ENCODE assay signal across 8 mouse cellular contexts in genomic region chr15:12205160-12205901, GRCm38 (mm10). TPM values are rescaled to one million over a fixed set of nuclear protein-coding genes. Genes with fewer than 3 reads are reported as not detected.
DNase-seq lines count a peak whose midpoint lies in the region; ATAC-seq and TF ChIP-seq lines count a peak whose summit lies in the region.

No protein-coding gene starts in this region.

- peak overlapping the region; percentile 72 for H3K4me2 ChIP-seq in kidney, postnatal 0 days (ENCODE audit: low read length)
- H3K4me2 ChIP-seq in midbrain, embryonic 15.5 days: peak overlapping the region; percentile 57

- H3K36me3 ChIP-seq in MEL (ENCODE audit: control insufficient read depth in 1 of 2, insufficient read depth in 2 of 2, low read length in 2 of 2): peaks cover 0 to 21% of the 10 kb centered on the region in 2 experiments; a peak in 3 of 4 replicates
- H3K36me3 ChIP-seq in kidney, postnatal 0 days (ENCODE audit: insufficient read depth, low read length): no peaks in the 10 kb centered on the region
- H3K36me3 ChIP-seq in midbrain, embryonic 15.5 days (replicated peaks): no peaks in the 10 kb centered on the region

- TF ChIP-seq RAD21 in MEL (IDR thresholded peaks at IDR 0.05; ENCODE audit: low read depth, low read length): no peak; the same call in 1 of the 2 replicates

- H3K4me1 ChIP-seq in MEL (ENCODE audit: control insufficient read depth in 1 of 2, insufficient read depth in 2 of 2, low read length in 2 of 2): peaks cover 10 to 20% of the 10 kb centered on the region in 2 experiments; a peak in 3 of 4 replicates
- H3K4me1 ChIP-seq in kidney, postnatal 0 days (replicated peaks; ENCODE audit: insufficient read depth, low read length): peaks cover 16% of the 10 kb centered on the region
- H3K4me1 ChIP-seq in midbrain, embryonic 15.5 days: peaks cover 31% of the 10 kb centered on the region

- peaks cover 49% of the 10 kb centered on the region for H3K79me2 ChIP-seq in MEL (ENCODE audit: control insufficient read depth, insufficient read depth, low read length, poor library complexity)

- H3K4me3 ChIP-seq in MEL (ENCODE audit: control insufficient read depth in 1 of 2, insufficient read depth in 1 of 2, low read depth in 2 of 2, low read length in 2 of 2): peak overlapping the region; percentile 90 to 100
- peak overlapping the region; percentile 96 for H3K4me3 ChIP-seq in kidney, postnatal 0 days (replicated peaks; ENCODE audit: low read depth, low read length)
- H3K4me3 ChIP-seq in midbrain, embryonic 15.5 days: peak overlapping the region; percentile 64

- ATAC-seq in erythroblast, adult 5-6 weeks (replicated peaks; ENCODE audit: low FRiP score, poor library complexity, severe bottlenecking): peak; percentile 29
- peak; percentile 72 for ATAC-seq in kidney, postnatal 0 days (replicated peaks; ENCODE audit: low FRiP score, low read depth)
- ATAC-seq in midbrain, embryonic 15.5 days (replicated peaks): peak; percentile 89

- no peak for TF ChIP-seq CTCF in MEL (IDR thresholded peaks at IDR 0.05 in 2 of 3, conservative IDR thresholded peaks at IDR 0.05 in 1 of 3; ENCODE audit: control insufficient read depth in 1 of 3, insufficient read depth in 1 of 3, low read depth in 2 of 3, low read length in 3 of 3, poor library complexity in 1 of 3, severe bottlenecking in 1 of 3)
- TF ChIP-seq CTCF in kidney, postnatal 0 days (IDR thresholded peaks at IDR 0.05; ENCODE audit: low read depth): no peak

- DNase-seq in kidney, adult 18-20 months: peak; percentile 34
- DNase-seq in kidney, postnatal 14 days: no peak
- DNase-seq in MEL (ENCODE audit: low read depth, low spot score): peak; percentile 65
- peak; percentile 44 for DNase-seq in kidney, postnatal 0 days (ENCODE audit: low spot score)
- no peak for DNase-seq in layer of hippocampus, postnatal 10 days (ENCODE audit: low spot score in 2 of 2)
- DNase-seq in thymus, postnatal 0 days (ENCODE audit: low spot score): no peak

- H3K9ac ChIP-seq in MEL (ENCODE audit: control insufficient read depth, low read depth, low read length, poor library complexity, severe bottlenecking): peak overlapping the region; percentile 91
- peak overlapping the region; percentile 97 for H3K9ac ChIP-seq in kidney, postnatal 0 days (ENCODE audit: low read depth, low read length)
- peak overlapping the region; percentile 82 for H3K9ac ChIP-seq in midbrain, embryonic 15.5 days

- H3K9me3 ChIP-seq in MEL (replicated peaks; ENCODE audit: insufficient read depth, low read length): no peaks in the 10 kb centered on the region
- H3K9me3 ChIP-seq in kidney, postnatal 0 days (replicated peaks; ENCODE audit: low read length): no peaks in the 10 kb centered on the region
- no peaks in the 10 kb centered on the region for H3K9me3 ChIP-seq in midbrain, embryonic 15.5 days

- no peak; a peak in 1 of 4 replicates for TF ChIP-seq POLR2A in MEL (IDR thresholded peaks at IDR 0.05; ENCODE audit: control insufficient read depth in 1 of 2, insufficient read depth in 1 of 2, low read depth in 1 of 2, low read length in 2 of 2, poor library complexity in 1 of 2)

- 0% methylated on average over 53 of the region's 73 CpGs for WGBS in kidney, postnatal 0 days
- under 1% methylated on average over 47 of the region's 73 CpGs for WGBS in midbrain, embryonic 15.5 days

- peak overlapping the region; percentile 70 for H3K27ac ChIP-seq in MEL (ENCODE audit: control insufficient read depth, low read depth, low read length)
- H3K27ac ChIP-seq in kidney, postnatal 0 days: peak overlapping the region; percentile 93
- peak overlapping the region; percentile 93 for H3K27ac ChIP-seq in midbrain, embryonic 15.5 days

- no peak for TF ChIP-seq EP300 in MEL (IDR thresholded peaks at IDR 0.05; ENCODE audit: low read depth in 1 of 2, low read length in 2 of 2)

- H3K27me3 ChIP-seq in MEL (ENCODE audit: control insufficient read depth in 1 of 2, insufficient read depth in 2 of 2, low read length in 2 of 2): no peaks in the 10 kb centered on the region
- H3K27me3 ChIP-seq in kidney, postnatal 0 days (ENCODE audit: insufficient read depth, low read length): no peaks in the 10 kb centered on the region
- H3K27me3 ChIP-seq in midbrain, embryonic 15.5 days (replicated peaks): no peaks in the 10 kb centered on the region

TF ChIP-seq in MEL, 35 proteins besides CTCF, POLR2A, EP300 and RAD21:
- TF ChIP-seq POLR2AphosphoS5 (IDR thresholded peaks at IDR 0.05; ENCODE audit: borderline replicate concordance, low read depth, low read length) (no peak), RCOR1 (IDR thresholded peaks at IDR 0.05; ENCODE audit: low read depth, low read length) (no peak), ZMIZ1 (IDR thresholded peaks at IDR 0.05; ENCODE audit: low read depth, low read length) (no peak), HCFC1 (IDR thresholded peaks at IDR 0.05; ENCODE audit: low read depth, low read length) (no peak), NRF1 (IDR thresholded peaks at IDR 0.05; ENCODE audit: insufficient read depth, low read depth, low read length, poor library complexity, severe bottlenecking) (no peak), KAT2A (conservative IDR thresholded peaks at IDR 0.05; ENCODE audit: low read depth, low read length) (no peak; the same call in 1 of the 2 replicates), ZKSCAN1 (IDR thresholded peaks at IDR 0.05; ENCODE audit: low read depth, low read length) (peak; percentile 90), CHD1 (IDR thresholded peaks at IDR 0.05; ENCODE audit: low read depth, low read length) (0 out of 2 replicates have a peak, but pooled peaks have one; percentile 20), CHD2 (IDR thresholded peaks at IDR 0.05; ENCODE audit: low read length) (no peak), USF2 (IDR thresholded peaks at IDR 0.05; ENCODE audit: borderline replicate concordance in 1 of 2, insufficient read depth in 1 of 2, low read depth in 1 of 2, low read length in 2 of 2) (no peak), GABPA (IDR thresholded peaks at IDR 0.05; ENCODE audit: low read depth, low read length) (no peak), MYB (IDR thresholded peaks at IDR 0.05; ENCODE audit: low read depth, low read length) (no peak), JUND (IDR thresholded peaks at IDR 0.05; ENCODE audit: low read depth, low read length) (no peak), NELFE (IDR thresholded peaks at IDR 0.05; ENCODE audit: low read depth, low read length) (no peak)
TF ChIP-seq in MEL: peak in this region for 2.

RNA-seq across cellular contexts. Expression of gene Mtmr12, which starts 0.5 kb away (rescaled TPM):
- 14.3 and 18.0 TPM in 2 replicates for total RNA-seq in MEL (2012; rRNA removed)
- polyA plus RNA-seq in MEL (2012; ENCODE audit: insufficient read depth in 1 of 2, insufficient read length in 2 of 2, low read depth in 1 of 2, low replicate concordance in 2 of 2, missing spikeins in 1 of 2): 10 to 100 TPM in 1 of 2 experiments, not detected in 1; 38.2 TPM
- 3.8 and 12.3 TPM in 2 replicates for total RNA-seq in erythroblast, adult 5-6 weeks (2015; ENCODE audit: low replicate concordance)
- total RNA-seq in erythroblast, adult 5-6 weeks (2017; ENCODE audit: low replicate concordance): 5.7 and 9.3 TPM in 2 replicates
- 12.5 and 13.2 TPM in 2 replicates for polyA plus RNA-seq in kidney, postnatal 0 days (2015; fragmentation: Nextera tagmentation; extraction: Ambion mirVana)
- polyA plus RNA-seq in midbrain, embryonic 15.5 days (2015; fragmentation: Nextera tagmentation; extraction: Ambion mirVana): 8.3 and 9.6 TPM in 2 replicates
- total RNA-seq in layer of hippocampus, postnatal 10 days (2021): 10 to 100 TPM; 17.4 to 18.8 TPM
- polyA plus RNA-seq in thymus, postnatal 0 days (2015; fragmentation: Nextera tagmentation; extraction: Ambion mirVana): 15.9 and 19.0 TPM in 2 replicates

Comparison
In these comparisons a context has a peak if more than half of its experiments do, and no peak if none do; other contexts are left out.
1. DNase-seq: peak in kidney, adult 18-20 months (single experiment), MEL (single experiment) and kidney, postnatal 0 days (single experiment); none in kidney, postnatal 14 days (single experiment), layer of hippocampus, postnatal 10 days (0 of 2) and thymus, postnatal 0 days (single experiment).
2. ATAC-seq: peak in every context shown above with its lines; median percentile 89 in midbrain, embryonic 15.5 days; 72 in kidney, postnatal 0 days; 29 in erythroblast, adult 5-6 weeks.
3. Peak in every context shown above with its lines, with median percentiles within 50 percentile points of each other: H3K27ac ChIP-seq, H3K4me3 ChIP-seq and H3K9ac ChIP-seq.